Mouse (Mus musculus) forebrain, embryonic 11.5 days (tissue): ENCODE measurements at regions not wholly inside any gene's neighbourhood (a gene's known extent, or its start where the extent isn't known, plus 50 kb on each side); places are given as distances from the start of the nearest gene placed in this dataset.

ENCODE experiments used
- ATAC-seq: fragments of 200-750 bp; cut with Nextera tagmentation; replicated peaks from 2 replicates; pipeline ENCODE4 v1.8.0; 2017; ENCODE audit warnings: moderate TSS enrichment; ENCODE audit not compliant: low FRiP score
- DNase-seq: peaks from one replicate; pipeline ENCODE4 v3.0.0-alpha.2; 2017; ENCODE audit warnings: low spot score
- H3K27ac ChIP-seq: fragments of 300-500 bp; sonication (generic); 2 replicates; pipeline ENCODE4 v1.5.1; 2014; ENCODE audit warnings: low read depth, low read length
- H3K27me3 ChIP-seq: fragments of 300-500 bp; sonication (generic); 2 replicates; pipeline ENCODE4 v1.6.1; 2014; ENCODE audit warnings: mild to moderate bottlenecking, low read length, mixed read lengths; ENCODE audit not compliant: control insufficient read depth, insufficient read depth
- H3K36me3 ChIP-seq: fragments of 300-500 bp; sonication (generic); 2 replicates; pipeline ENCODE4 v1.6.1; 2014; ENCODE audit warnings: mild to moderate bottlenecking, low read length, moderate library complexity, mixed read lengths; ENCODE audit not compliant: control insufficient read depth, insufficient read depth
- H3K4me1 ChIP-seq: fragments of 300-500 bp; sonication (generic); replicated peaks from 2 replicates; pipeline ENCODE4 v1.6.1; 2014; ENCODE audit warnings: low read length, mixed read lengths; ENCODE audit not compliant: control insufficient read depth, insufficient read depth
- H3K4me2 ChIP-seq: fragments of 300-500 bp; sonication (generic); 2 replicates; pipeline ENCODE4 v1.6.1; 2014; ENCODE audit warnings: low read depth, mild to moderate bottlenecking, low read length, moderate library complexity, mixed read lengths; ENCODE audit not compliant: severe bottlenecking
- H3K4me3 ChIP-seq: fragments of 300-500 bp; sonication (generic); 2 replicates; pipeline ENCODE4 v1.5.1; 2014; ENCODE audit warnings: low read depth, low read length
- H3K9ac ChIP-seq: fragments of 300-500 bp; sonication (generic); 2 replicates; pipeline ENCODE4 v1.6.1; 2014; ENCODE audit warnings: low read length
- H3K9me3 ChIP-seq: fragments of 300-500 bp; sonication (generic); 2 replicates; pipeline ENCODE4 v1.6.1; 2016; ENCODE audit warnings: low read length, mixed read lengths; ENCODE audit not compliant: control insufficient read depth
- WGBS: fragments of 180-500 bp; shearing (Covaris S2); extraction: QIAGEN DNeasy Blood & Tissue Kit; methylation state at CpG from one replicate; pipeline ENCODE4 v1.1.7; 2014; 5-methylcytosine and 5-hydroxymethylcytosine counted together

- Histone ChIP-seq H3K36me3 (no peaks in the 10 kb centered on the region), H3K4me1 (no peaks in the 10 kb centered on the region), H3K4me3 (no peak overlapping the region), H3K9ac (no peak overlapping the region), H3K27me3 (no peaks in the 10 kb centered on the region), H3K9me3 (no peaks in the 10 kb centered on the region), H3K4me2 (no peak overlapping the region), H3K27ac (no peak overlapping the region)
- ATAC-seq (no peak), DNase-seq (no peak)
- 82% methylated on average over 3 of the region's 3 CpGs for WGBS
These were observed 107.7 kb downstream of the Tnfsf18 start for GRCm38 (mm10) chr1:161602150-161602549.

GRCm38 (mm10) chr1:161601167-161601566, 106.7 kb downstream of the Tnfsf18 start:
- DNase-seq (no peak), ATAC-seq (no peak)
- H3K4me1 ChIP-seq, result no peaks in the 10 kb centered on the region
- no peaks in the 10 kb centered on the region for H3K27me3 ChIP-seq
- 89% methylated on average over 2 of the region's 2 CpGs for WGBS
- no peak overlapping the region for H3K27ac ChIP-seq
- H3K9ac ChIP-seq, result no peak overlapping the region
- H3K36me3 ChIP-seq, result no peaks in the 10 kb centered on the region
- no peaks in the 10 kb centered on the region for H3K9me3 ChIP-seq
- H3K4me3 ChIP-seq, result no peak overlapping the region
- no peak overlapping the region for H3K4me2 ChIP-seq

GRCm38 (mm10) chr1:161598167-161598566, 103.7 kb downstream of the Tnfsf18 start:
- H3K36me3 ChIP-seq, result no peaks in the 10 kb centered on the region
- no peak overlapping the region for H3K4me2 ChIP-seq
- WGBS, result 92% methylated on average over 3 of the region's 3 CpGs
- DNase-seq, result no peak
- H3K4me3 ChIP-seq, result no peak overlapping the region
- H3K9me3 ChIP-seq, result no peaks in the 10 kb centered on the region
- no peaks in the 10 kb centered on the region for H3K27me3 ChIP-seq
- no peaks in the 10 kb centered on the region for H3K4me1 ChIP-seq
- ATAC-seq, result no peak
- no peak overlapping the region for H3K9ac ChIP-seq
- H3K27ac ChIP-seq, result no peak overlapping the region

DNA sequence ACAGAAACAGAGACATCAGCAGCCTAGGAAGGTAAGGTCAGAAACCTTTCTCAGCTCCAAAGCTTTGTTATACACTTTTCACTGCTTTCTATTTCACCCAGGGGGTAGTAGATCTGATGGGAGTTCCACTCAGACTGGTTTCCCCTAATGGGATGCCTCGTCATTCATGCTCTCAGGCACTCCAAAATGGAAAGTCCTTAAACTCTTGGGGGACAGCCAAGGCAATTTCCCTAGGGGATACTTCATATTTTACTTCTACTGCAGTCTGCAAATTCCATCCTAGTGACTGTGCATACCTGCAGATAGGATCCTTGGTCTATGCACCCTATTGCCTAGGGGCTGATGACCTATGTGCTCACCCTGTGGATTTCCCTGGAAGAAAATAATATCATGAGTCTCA, 82.1 kb downstream of the Tnfsf18 start:
- 76% methylated on average over 1 of the region's 1 CpGs for WGBS
- H3K27me3 ChIP-seq, result no peaks in the 10 kb centered on the region
- H3K4me2 ChIP-seq, result no peak overlapping the region
- no peak for DNase-seq
- no peak overlapping the region for H3K9ac ChIP-seq
- ATAC-seq, result no peak
- no peak overlapping the region for H3K4me3 ChIP-seq
- H3K27ac ChIP-seq, result no peak overlapping the region
- H3K9me3 ChIP-seq, result no peaks in the 10 kb centered on the region
- H3K4me1 ChIP-seq, result no peaks in the 10 kb centered on the region
- H3K36me3 ChIP-seq, result no peaks in the 10 kb centered on the region

DNA sequence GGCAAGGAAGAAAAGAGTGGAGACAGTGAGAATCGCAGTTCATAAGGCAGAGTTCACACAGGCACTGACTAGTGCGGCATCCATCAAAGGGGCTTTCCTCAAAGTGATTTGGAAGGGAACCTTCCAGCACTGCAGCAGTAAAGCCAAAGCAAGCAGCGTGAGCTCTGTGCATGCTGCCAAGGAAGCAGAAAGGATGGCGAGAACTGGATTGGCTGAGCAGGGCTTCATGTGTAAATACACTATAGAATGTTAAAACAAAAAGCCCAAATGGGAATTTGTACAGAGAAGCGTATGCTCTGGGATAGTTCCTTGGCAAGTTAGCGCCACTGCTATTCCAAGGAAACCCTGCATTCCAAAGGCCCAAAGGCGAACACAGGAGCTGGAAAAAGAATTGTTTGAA, 81.5 kb downstream of the Tnfsf18 start:
- H3K4me3 ChIP-seq, result no peak overlapping the region
- no peak overlapping the region for H3K27ac ChIP-seq
- H3K36me3 ChIP-seq, result no peaks in the 10 kb centered on the region
- no peak overlapping the region for H3K9ac ChIP-seq
- 73% methylated on average over 7 of the region's 7 CpGs for whole genome bisulfite sequencing
- no peaks in the 10 kb centered on the region for H3K27me3 ChIP-seq
- no peaks in the 10 kb centered on the region for H3K4me1 ChIP-seq
- no peaks in the 10 kb centered on the region for H3K9me3 ChIP-seq
- ATAC-seq (no peak), DNase-seq (no peak)
- H3K4me2 ChIP-seq, result no peak overlapping the region

DNA sequence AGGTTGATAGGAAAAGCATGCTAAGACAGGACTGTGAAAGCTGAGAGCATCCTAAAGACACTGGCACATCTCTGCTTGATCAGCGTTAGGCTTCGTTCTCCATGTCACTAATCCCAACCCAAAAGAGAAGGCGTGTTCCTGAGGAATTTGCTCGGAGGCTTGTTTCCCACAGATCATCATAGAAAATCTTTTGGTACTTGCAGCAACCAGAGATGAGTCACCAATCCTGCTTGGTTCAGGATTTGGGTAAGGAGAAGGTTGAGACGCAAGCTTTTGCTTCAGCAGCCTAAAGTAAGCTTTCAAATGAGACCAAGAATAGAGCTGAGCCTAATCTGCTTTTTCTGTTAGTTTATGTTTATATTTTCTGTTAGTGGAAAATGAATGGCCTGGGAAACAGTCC, 80.7 kb downstream of the Tnfsf18 start:
- Histone ChIP-seq H3K36me3 (no peaks in the 10 kb centered on the region), H3K4me2 (no peak overlapping the region), H3K27ac (no peak overlapping the region), H3K4me1 (no peaks in the 10 kb centered on the region), H3K9ac (no peak overlapping the region), H3K9me3 (no peaks in the 10 kb centered on the region), H3K4me3 (no peak overlapping the region), H3K27me3 (no peaks in the 10 kb centered on the region)
- DNase-seq, result no peak
- ATAC-seq, result no peak
- 89% methylated on average over 5 of the region's 5 CpGs for WGBS

DNA sequence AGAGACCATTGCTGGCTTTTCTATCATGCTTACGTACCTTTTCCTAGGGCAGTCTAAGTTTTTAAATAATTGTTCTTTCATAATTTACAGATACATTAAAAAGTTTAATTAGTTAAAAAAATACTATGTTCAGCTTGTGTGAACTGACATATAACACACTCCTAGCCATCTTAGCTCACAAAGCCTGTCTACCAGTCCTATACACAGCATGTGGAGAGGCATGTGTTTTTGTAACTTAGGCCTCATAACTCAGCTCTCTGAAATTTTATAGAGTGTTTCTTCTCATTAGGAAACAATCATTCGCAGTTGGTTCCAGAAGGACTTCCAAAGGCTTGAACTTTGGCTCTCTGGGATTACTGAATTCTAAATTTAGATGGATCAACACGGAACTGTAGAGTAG, 76.3 kb downstream of the Tnfsf18 start:
- Histone ChIP-seq H3K4me2 (no peak overlapping the region), H3K36me3 (no peaks in the 10 kb centered on the region), H3K27me3 (no peaks in the 10 kb centered on the region), H3K9me3 (no peaks in the 10 kb centered on the region), H3K4me1 (no peaks in the 10 kb centered on the region), H3K9ac (no peak overlapping the region), H3K4me3 (no peak overlapping the region), H3K27ac (no peak overlapping the region)
- DNase-seq (no peak), ATAC-seq (no peak)
- 80% methylated on average over 3 of the region's 3 CpGs for WGBS

GRCm38 (mm10) chr1:161567826-161568225, 73.4 kb downstream of the Tnfsf18 start:
- Histone ChIP-seq H3K4me1 (no peaks in the 10 kb centered on the region), H3K9ac (no peak overlapping the region), H3K4me3 (no peak overlapping the region), H3K27me3 (no peaks in the 10 kb centered on the region), H3K4me2 (no peak overlapping the region), H3K27ac (no peak overlapping the region), H3K9me3 (no peaks in the 10 kb centered on the region), H3K36me3 (no peaks in the 10 kb centered on the region)
- ATAC-seq (no peak), DNase-seq (no peak)

DNA sequence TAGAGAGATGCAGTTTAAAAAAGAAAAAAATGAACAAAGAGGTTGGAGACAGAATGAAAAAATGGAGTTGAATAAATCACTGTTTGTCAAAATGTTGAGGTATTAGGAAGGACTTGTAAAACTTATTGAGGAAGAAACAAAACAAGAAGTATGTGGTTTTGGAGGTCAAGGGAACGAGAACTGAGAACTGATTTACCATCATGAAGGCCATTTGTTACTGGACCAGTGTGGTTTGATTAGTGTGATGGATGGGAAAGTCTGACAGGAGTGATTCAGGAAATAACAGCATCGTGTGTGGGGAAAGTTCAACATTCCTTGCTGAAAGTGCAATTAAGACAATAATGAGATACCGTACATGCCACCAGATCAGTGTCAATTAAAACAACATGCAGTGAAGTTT, 65.9 kb downstream of the Tnfsf18 start:
- Histone ChIP-seq H3K9ac (no peak overlapping the region), H3K9me3 (no peaks in the 10 kb centered on the region), H3K36me3 (no peaks in the 10 kb centered on the region), H3K4me3 (no peak overlapping the region), H3K4me2 (no peak overlapping the region), H3K27me3 (no peaks in the 10 kb centered on the region), H3K4me1 (no peaks in the 10 kb centered on the region), H3K27ac (no peak overlapping the region)
- no peak for DNase-seq
- ATAC-seq, result no peak
- WGBS, result 87% methylated on average over 3 of the region's 3 CpGs
